Mouse (Mus musculus) 416B (cell line): Measurements from ENCODE around the gene Usp50.

ENCODE experiments used
- DNase-seq: peaks from one replicate; pipeline ENCODE4 v3.0.0; 2011; ENCODE audit warnings: low read depth

Gene Usp50

DNA sequence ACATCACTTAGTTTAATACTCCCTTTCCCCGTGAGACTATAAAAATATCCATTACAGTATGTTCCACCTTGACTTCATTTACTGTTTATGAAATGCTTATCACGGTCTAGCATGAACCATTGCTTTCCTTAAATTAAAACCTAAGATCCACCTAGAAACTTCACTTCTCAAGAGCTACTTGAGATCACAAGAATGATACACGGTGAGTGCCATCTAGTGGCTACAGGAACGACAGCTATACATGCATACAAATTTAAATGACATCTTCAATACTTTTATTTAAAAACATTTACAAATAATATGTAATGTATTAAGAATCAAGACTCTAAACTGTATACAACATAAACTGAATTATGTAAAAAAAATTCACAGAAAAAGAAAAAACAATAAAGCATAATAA lies 119.8 kb downstream of the Usp50 start:
- DNase-seq: peak; percentile 86
